Mouse (Mus musculus) C2C12 (cell line): ENCODE measurements around the gene Pou3f1.

Experiments
- CEBPB ChIP-seq: IDR thresholded peaks from one replicate; pipeline ENCODE4 v1.6.1; 2011; ENCODE audit warnings: low read depth, mild to moderate bottlenecking, control low read depth, moderate library complexity
- CTCF ChIP-seq: IDR thresholded peaks from one replicate; pipeline ENCODE4 v1.5.1; 2011; ENCODE audit not compliant: control insufficient read depth, insufficient read depth, insufficient read length
- MAX ChIP-seq: IDR thresholded peaks from one replicate; pipeline ENCODE4 v1.6.1; 2011; ENCODE audit warnings: mild to moderate bottlenecking, control low read depth
- MYOD1 ChIP-seq: IDR thresholded peaks from one replicate; pipeline ENCODE4 v1.6.1; 2011; ENCODE audit warnings: low read depth; ENCODE audit not compliant: control insufficient read depth, insufficient read length
- USF1 ChIP-seq: IDR thresholded peaks from one replicate; pipeline ENCODE4 v1.6.1; 2011; ENCODE audit warnings: low read depth, mild to moderate bottlenecking, control low read depth, moderate library complexity

DNA sequence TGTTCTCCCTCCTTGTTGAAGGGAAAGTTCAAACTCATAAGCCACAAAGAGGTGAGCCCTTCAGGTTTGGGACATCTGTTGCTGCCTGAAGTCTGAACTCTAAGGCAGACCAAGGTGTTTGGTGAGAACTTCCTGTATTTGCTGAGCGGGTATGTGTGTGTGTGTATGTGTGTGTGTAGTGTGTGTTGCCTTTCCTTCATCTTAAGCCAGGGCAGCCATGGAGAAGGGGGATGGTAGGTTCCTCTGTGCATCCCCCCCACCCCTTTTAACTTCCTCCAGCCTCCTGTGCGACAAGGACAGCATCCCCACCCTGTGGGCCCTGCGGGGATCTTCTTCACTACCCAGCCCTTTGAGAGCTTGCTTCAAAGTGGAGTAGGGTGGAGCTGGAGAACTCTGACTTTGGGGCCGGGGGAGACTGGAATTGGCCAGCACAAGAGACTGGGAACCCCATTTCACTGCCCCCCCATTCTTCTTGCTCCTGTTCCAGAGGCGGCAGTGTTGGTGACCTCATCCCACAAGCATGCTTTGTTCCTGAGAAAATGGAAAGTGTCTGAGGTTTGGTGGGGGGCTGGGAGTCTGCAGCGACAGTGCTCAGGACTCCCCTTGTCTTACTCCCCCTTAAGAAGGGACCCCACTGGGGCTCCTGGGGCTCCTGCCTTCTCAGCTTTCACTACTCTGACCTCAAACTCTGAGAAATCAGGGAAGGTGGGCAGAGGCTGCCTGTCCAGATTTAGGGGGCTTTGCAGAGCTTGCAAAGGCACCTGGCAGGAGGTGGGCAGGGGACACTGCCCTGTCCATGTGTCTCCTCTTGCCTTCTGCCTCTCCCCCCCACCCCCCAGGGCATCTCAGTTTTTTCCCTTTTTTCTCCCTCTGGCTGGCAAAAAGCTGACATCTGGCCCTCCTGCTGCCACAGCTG lies 47.5 kb downstream of the Pou3f1 start:
- TF ChIP-seq CTCF (no peak), MYOD1 (no peak), USF1 (no peak), CEBPB (no peak), MAX (no peak)
